Mouse (Mus musculus) lung, postnatal 0 days (tissue): Measurements from ENCODE around the gene Skap1.

Source experiments
- CTCF ChIP-seq: IDR thresholded peaks from 2 replicates; pipeline ENCODE4 v1.5.1; 2016; ENCODE audit warnings: antibody characterized with exemption, mild to moderate bottlenecking
- EP300 ChIP-seq: IDR thresholded peaks from 2 replicates; pipeline ENCODE4 v1.6.1; 2016; ENCODE audit warnings: antibody characterized with exemption, mild to moderate bottlenecking, control low read depth

DNA sequence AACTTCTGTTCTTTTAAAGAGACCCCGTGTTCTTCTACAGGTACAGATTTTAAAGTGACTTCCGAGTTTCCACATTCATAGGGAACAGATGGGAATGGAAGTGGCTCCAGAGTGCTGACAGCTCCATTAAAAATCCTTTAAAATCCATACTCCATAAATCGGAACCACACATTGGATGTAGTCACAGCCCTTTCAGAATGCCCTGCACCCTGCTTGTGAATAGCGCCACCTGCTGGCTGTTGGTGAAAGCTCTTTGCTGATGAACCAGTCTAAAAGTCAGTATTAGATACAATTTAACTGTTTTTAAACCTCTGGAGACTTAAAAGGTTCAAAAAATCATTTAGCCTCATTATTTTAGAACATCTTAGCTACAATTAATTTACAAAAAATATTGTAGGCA is 156.8 kb downstream of the Skap1 start:
- TF ChIP-seq EP300 (no peak), CTCF (peak; percentile 95)
